Mouse (Mus musculus) embryonic facial prominence, embryonic 11.5 days (tissue): ENCODE data around the gene Ddr1. TPM values are rescaled to one million over a fixed set of nuclear protein-coding genes. Genes with fewer than 3 reads are reported as not detected.

Experiments used
- ATAC-seq: fragments of 200-750 bp; cut with Nextera tagmentation; replicated peaks from 2 replicates; pipeline ENCODE4 v1.8.0; 2017; ENCODE audit warnings: low read depth; ENCODE audit not compliant: insufficient number of reproducible peaks, low FRiP score, low TSS enrichment
- DNase-seq: peaks from one replicate; pipeline ENCODE4 v3.0.0-alpha.2; 2015; ENCODE audit warnings: low spot score
- H3K27ac ChIP-seq: fragments of 300-500 bp; sonication (generic); replicated peaks from 2 replicates; pipeline ENCODE4 v1.5.1; 2014; ENCODE audit warnings: mild to moderate bottlenecking, low read depth, low read length, control low read depth
- H3K27me3 ChIP-seq: fragments of 300-500 bp; sonication (generic); 2 replicates; pipeline ENCODE4 v1.6.1; 2014; ENCODE audit warnings: mild to moderate bottlenecking, low read length, moderate library complexity, mixed read lengths; ENCODE audit not compliant: control insufficient read depth, insufficient read depth
- H3K36me3 ChIP-seq: fragments of 300-500 bp; sonication (generic); replicated peaks from 2 replicates; pipeline ENCODE4 v1.6.1; 2014; ENCODE audit warnings: low read depth, mild to moderate bottlenecking, low read length, moderate library complexity, mixed read lengths; ENCODE audit not compliant: control insufficient read depth, insufficient read depth
- H3K4me1 ChIP-seq: fragments of 300-500 bp; sonication (generic); 2 replicates; pipeline ENCODE4 v1.6.1; 2014; ENCODE audit warnings: low read length, mixed read lengths; ENCODE audit not compliant: control insufficient read depth, insufficient read depth
- H3K4me2 ChIP-seq: fragments of 300-500 bp; sonication (generic); 2 replicates; pipeline ENCODE4 v1.6.1; 2014; ENCODE audit warnings: low read depth, mild to moderate bottlenecking, control low read depth, low read length, moderate library complexity
- H3K4me3 ChIP-seq: fragments of 300-500 bp; sonication (generic); 2 replicates; pipeline ENCODE4 v1.5.1; 2014; ENCODE audit warnings: low read depth, low read length, control low read depth
- H3K9ac ChIP-seq: fragments of 300-500 bp; sonication (generic); replicated peaks from 2 replicates; pipeline ENCODE4 v1.6.1; 2014; ENCODE audit warnings: mild to moderate bottlenecking, control low read depth, low read length
- H3K9me3 ChIP-seq: fragments of 300-500 bp; sonication (generic); replicated peaks from 2 replicates; pipeline ENCODE4 v1.6.1; 2016; ENCODE audit warnings: mild to moderate bottlenecking, low read length, inconsistent platforms, mixed read lengths; ENCODE audit not compliant: control insufficient read depth
- WGBS: fragments of 180-500 bp; shearing (Covaris S2); extraction: QIAGEN DNeasy Blood & Tissue Kit; methylation state at CpG from one replicate; pipeline ENCODE4 v1.1.7; 2014; 5-methylcytosine and 5-hydroxymethylcytosine counted together
- polyA plus RNA-seq: library from polyadenylated mRNA; unstranded; fragments of >200 nt; fragmentation: Nextera tagmentation; extraction: Ambion mirVana; gene quantifications from 2 replicates; pipeline ENCODE4 v1.2.1, GENCODE M21; 2014

Ddr1 gene
- polyA plus RNA-seq, 1 experiment from 2014 or later = 20.4 TPM

- Histone ChIP-seq H3K36me3 (no peaks in the 10 kb centered on the region), H3K27ac (no peak overlapping the region), H3K4me3 (no peak overlapping the region), H3K9ac (no peak overlapping the region), H3K27me3 (peaks cover 3% of the 10 kb centered on the region; the same call in 1 of the 2 replicates), H3K9me3 (no peaks in the 10 kb centered on the region), H3K4me2 (no peak overlapping the region), H3K4me1 (no peaks in the 10 kb centered on the region)
- ATAC-seq = no peak
- DNase-seq = peak; percentile 28
- 36% methylated on average over 5 of the region's 5 CpGs for WGBS
Observed at GRCm38 (mm10) chr17:35636363-35636762, 68.1 kb downstream of the Ddr1 start.

GRCm38 (mm10) chr17:35635699-35636111 lies 68.7 kb downstream of the Ddr1 start:
- no peaks in the 10 kb centered on the region for H3K4me1 ChIP-seq
- H3K4me3 ChIP-seq = peak overlapping the region; percentile 21
- no peak overlapping the region for H3K27ac ChIP-seq
- 3% methylated on average over 15 of the region's 15 CpGs for WGBS
- no peaks in the 10 kb centered on the region for H3K36me3 ChIP-seq
- no peaks in the 10 kb centered on the region for H3K9me3 ChIP-seq
- peaks cover 3% of the 10 kb centered on the region; the same call in 1 of the 2 replicates for H3K27me3 ChIP-seq
- H3K9ac ChIP-seq = no peak overlapping the region; the same call in 1 of the 2 replicates
- peak; percentile 85 for DNase-seq
- peak overlapping the region; percentile 52 for H3K4me2 ChIP-seq
- no peak for ATAC-seq

DNA sequence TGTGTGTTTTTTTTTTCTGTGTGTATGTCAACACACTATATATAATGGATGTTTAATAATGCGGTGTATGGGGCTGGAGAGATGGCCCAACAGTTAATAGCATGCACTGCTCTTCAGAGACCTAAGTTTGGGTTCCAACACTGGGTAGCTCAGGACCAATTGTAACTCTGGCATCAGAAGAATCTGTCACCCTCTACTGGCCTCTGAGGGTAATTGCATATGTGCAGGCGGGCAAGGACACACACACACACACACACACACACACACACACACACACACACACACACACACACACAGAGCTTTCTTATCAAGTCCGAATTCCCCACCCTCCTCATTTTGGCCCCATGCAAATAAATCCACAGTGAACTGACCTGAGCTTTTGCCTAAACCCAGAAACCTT lies 69.2 kb downstream of the Ddr1 start:
- H3K9ac ChIP-seq = no peak overlapping the region
- ATAC-seq (no peak), DNase-seq (no peak)
- no peak overlapping the region for H3K27ac ChIP-seq
- no peaks in the 10 kb centered on the region for H3K9me3 ChIP-seq
- no peaks in the 10 kb centered on the region for H3K4me1 ChIP-seq
- 71% methylated on average over 3 of the region's 3 CpGs for WGBS
- peaks cover 3% of the 10 kb centered on the region; the same call in 1 of the 2 replicates for H3K27me3 ChIP-seq
- H3K4me3 ChIP-seq = no peak overlapping the region
- no peaks in the 10 kb centered on the region for H3K36me3 ChIP-seq
- H3K4me2 ChIP-seq = no peak overlapping the region

- Histone ChIP-seq H3K27me3 (peaks cover 3% of the 10 kb centered on the region; the same call in 1 of the 2 replicates), H3K4me1 (no peaks in the 10 kb centered on the region), H3K4me2 (no peak overlapping the region), H3K27ac (no peak overlapping the region), H3K4me3 (no peak overlapping the region), H3K9me3 (no peaks in the 10 kb centered on the region), H3K9ac (no peak overlapping the region), H3K36me3 (no peaks in the 10 kb centered on the region)
- DNase-seq (peak; percentile 53), ATAC-seq (0 out of 2 replicates have a peak, but pooled peaks have one; percentile 25)
- 15% methylated on average over 1 of the region's 1 CpGs for WGBS
Observed at GRCm38 (mm10) chr17:35633992-35634391, 70.4 kb downstream of the Ddr1 start.

Other genes starting within 250 kb of the Ddr1 start
- 0.18 TPM in 2 replicates for gene H2-Q10, start 234.5 kb downstream of the Ddr1 start, polyA plus RNA-seq
- 0.15 TPM in 1 of 2 replicates, not detected in the other for gene Pou5f1, start 198.6 kb downstream of the Ddr1 start, polyA plus RNA-seq
- gene Tcf19, start 187.8 kb downstream of the Ddr1 start, polyA plus RNA-seq = 59.0 and 62.2 TPM in 2 replicates
- gene Cchcr1, start 187.5 kb downstream of the Ddr1 start, polyA plus RNA-seq = 11.4 and 11.8 TPM in 2 replicates
- gene Psors1c2, start 171.4 kb downstream of the Ddr1 start, polyA plus RNA-seq = 0.60 and 1.0 TPM in 2 replicates
- not detected in 2 replicates for gene Cdsn, start 152.5 kb downstream of the Ddr1 start, polyA plus RNA-seq
- not detected in 2 replicates for gene 2300002M23Rik, start 137.2 kb downstream of the Ddr1 start, polyA plus RNA-seq
- not detected in 2 replicates for gene Sfta2, start 103.1 kb downstream of the Ddr1 start, polyA plus RNA-seq
- not detected in 2 replicates for gene Gm9573, start 78.0 kb downstream of the Ddr1 start, polyA plus RNA-seq
- gene Mucl3, start 60.9 kb downstream of the Ddr1 start, polyA plus RNA-seq = 0.13 and 0.28 TPM in 2 replicates
- 9.1 and 10.4 TPM in 2 replicates for gene Vars2, start 37.0 kb downstream of the Ddr1 start, polyA plus RNA-seq
- 43.3 and 53.4 TPM in 2 replicates for gene Gtf2h4, start 30.9 kb downstream of the Ddr1 start, polyA plus RNA-seq
- gene Ier3, start 117.1 kb upstream of the Ddr1 start, polyA plus RNA-seq = 2.7 and 3.4 TPM in 2 replicates
- 46.7 and 53.8 TPM in 2 replicates for gene Flot1, start 118.6 kb upstream of the Ddr1 start, polyA plus RNA-seq
- gene Tubb5, start 133.7 kb upstream of the Ddr1 start, polyA plus RNA-seq = 1,420 and 1,481 TPM in 2 replicates
- gene Mdc1, start 136.9 kb upstream of the Ddr1 start, polyA plus RNA-seq = 22.2 and 23.4 TPM in 2 replicates
- 48.8 and 53.2 TPM in 2 replicates for gene Nrm, start 156.7 kb upstream of the Ddr1 start, polyA plus RNA-seq
- 24.1 and 24.6 TPM in 2 replicates for gene Ppp1r18, start 161.0 kb upstream of the Ddr1 start, polyA plus RNA-seq
- 38.6 and 47.2 TPM in 2 replicates for gene Dhx16, start 175.2 kb upstream of the Ddr1 start, polyA plus RNA-seq
- 21.2 and 25.6 TPM in 2 replicates for gene 2310061I04Rik, start 192.8 kb upstream of the Ddr1 start, polyA plus RNA-seq
- gene Atat1, start 205.5 kb upstream of the Ddr1 start, polyA plus RNA-seq = 101 and 108 TPM in 2 replicates
- 69.5 and 72.0 TPM in 2 replicates for gene Mrps18b, start 211.8 kb upstream of the Ddr1 start, polyA plus RNA-seq
- 38.1 and 38.2 TPM in 2 replicates for gene Ppp1r10, start 211.8 kb upstream of the Ddr1 start, polyA plus RNA-seq